In genomic region chr2:116819016-116819687, GRCm38 (mm10) we compare ENCODE assay signal across 20 mouse cellular contexts. TPM values are rescaled to one million over a fixed set of nuclear protein-coding genes. Genes with fewer than 3 reads are reported as not detected.
DNase-seq lines count a peak whose midpoint lies in the region; ATAC-seq and TF ChIP-seq lines count a peak whose summit lies in the region.
"Had no signal": no experiment of that assay in that cellular context is flagged by ENCODE, and none has a peak within 500 bp of the region (broad histone marks: within the 10 kb centered on the region; RNA-seq: fewer than 3 reads in every experiment).

No protein-coding gene starts in this region.

- H3K9ac ChIP-seq in forebrain, embryonic 14.5 days (ENCODE audit: low read length) = peak overlapping the region; percentile 29; the same call in 1 of the 2 replicates
- H3K9ac ChIP-seq in intestine, embryonic 16.5 days (ENCODE audit: low read depth, low read length) = no peak overlapping the region
- no peak overlapping the region for H3K9ac ChIP-seq in intestine, embryonic 15.5 days
- H3K9ac ChIP-seq in hindbrain, postnatal 0 days (replicated peaks; ENCODE audit: low read length) = no peak overlapping the region
- H3K9ac ChIP-seq in neural tube, embryonic 15.5 days (replicated peaks) = no peak overlapping the region
- H3K9ac ChIP-seq: limb, embryonic 13.5 days; liver, embryonic 15.5 days had no signal

- no peak for ATAC-seq in forebrain, embryonic 14.5 days
- ATAC-seq in intestine, embryonic 16.5 days = no peak
- no peak for ATAC-seq in intestine, embryonic 15.5 days
- ATAC-seq in hindbrain, postnatal 0 days = no peak
- ATAC-seq in neural tube, embryonic 15.5 days (ENCODE audit: low FRiP score) = no peak
- ATAC-seq: activated CD4-positive, CD25-positive, alpha-beta regulatory T cell, adult 4 months had no signal

- no peaks in the 10 kb centered on the region for H3K36me3 ChIP-seq in forebrain, embryonic 14.5 days (ENCODE audit: control insufficient read depth, insufficient read depth, low read length)
- H3K36me3 ChIP-seq in forebrain, embryonic 10.5 days (replicated peaks) = no peaks in the 10 kb centered on the region
- H3K36me3 ChIP-seq in intestine, embryonic 16.5 days (ENCODE audit: control insufficient read depth, insufficient read depth, low read length) = no peaks in the 10 kb centered on the region
- H3K36me3 ChIP-seq in intestine, embryonic 15.5 days = no peaks in the 10 kb centered on the region
- H3K36me3 ChIP-seq in hindbrain, postnatal 0 days (ENCODE audit: insufficient read depth, low read length) = no peaks in the 10 kb centered on the region
- no peaks in the 10 kb centered on the region for H3K36me3 ChIP-seq in neural tube, embryonic 15.5 days
- H3K36me3 ChIP-seq: limb, embryonic 13.5 days; liver, embryonic 15.5 days had no signal

- WGBS in forebrain, embryonic 14.5 days = 29% methylated on average over 13 of the region's 13 CpGs
- WGBS in forebrain, embryonic 10.5 days = 44% methylated on average over 13 of the region's 13 CpGs
- WGBS in intestine, embryonic 16.5 days = 58% methylated on average over 13 of the region's 13 CpGs
- 60% methylated on average over 13 of the region's 13 CpGs for WGBS in intestine, embryonic 15.5 days
- 37% methylated on average over 13 of the region's 13 CpGs for WGBS in hindbrain, postnatal 0 days
- 40% methylated on average over 13 of the region's 13 CpGs for WGBS in neural tube, embryonic 15.5 days

- no peak for TF ChIP-seq CTCF in hindbrain, postnatal 0 days (IDR thresholded peaks at IDR 0.05; ENCODE audit: low read depth)

- no peak overlapping the region for H3K4me2 ChIP-seq in forebrain, embryonic 14.5 days (ENCODE audit: low read length)
- H3K4me2 ChIP-seq in intestine, embryonic 16.5 days (ENCODE audit: low read depth, low read length) = no peak overlapping the region
- no peak overlapping the region for H3K4me2 ChIP-seq in intestine, embryonic 15.5 days (replicated peaks)
- H3K4me2 ChIP-seq in hindbrain, postnatal 0 days (ENCODE audit: low read depth, low read length) = 0 out of 2 replicates have a peak overlapping the region, but pooled peaks have one; percentile 21
- peak overlapping the region; percentile 9; the same call in 1 of the 2 replicates for H3K4me2 ChIP-seq in neural tube, embryonic 15.5 days
- H3K4me2 ChIP-seq: limb, embryonic 13.5 days; liver, embryonic 15.5 days had no signal

- H3K9me3 ChIP-seq in forebrain, embryonic 14.5 days (replicated peaks; ENCODE audit: control insufficient read depth, low read length) = no peaks in the 10 kb centered on the region
- H3K9me3 ChIP-seq in forebrain, embryonic 10.5 days = no peaks in the 10 kb centered on the region
- H3K9me3 ChIP-seq in intestine, embryonic 16.5 days (ENCODE audit: control insufficient read depth, low read length) = no peaks in the 10 kb centered on the region
- no peaks in the 10 kb centered on the region for H3K9me3 ChIP-seq in intestine, embryonic 15.5 days
- H3K9me3 ChIP-seq in hindbrain, postnatal 0 days (ENCODE audit: low read length) = no peaks in the 10 kb centered on the region
- no peaks in the 10 kb centered on the region for H3K9me3 ChIP-seq in neural tube, embryonic 15.5 days (replicated peaks)
- H3K9me3 ChIP-seq: limb, embryonic 13.5 days; liver, embryonic 15.5 days had no signal

- no peak overlapping the region for H3K4me3 ChIP-seq in forebrain, embryonic 14.5 days (ENCODE audit: low read depth, low read length)
- no peak overlapping the region for H3K4me3 ChIP-seq in forebrain, embryonic 10.5 days
- H3K4me3 ChIP-seq in intestine, embryonic 16.5 days (ENCODE audit: low read length) = no peak overlapping the region
- H3K4me3 ChIP-seq in intestine, embryonic 15.5 days (replicated peaks) = no peak overlapping the region
- no peak overlapping the region for H3K4me3 ChIP-seq in hindbrain, postnatal 0 days (ENCODE audit: low read length)
- no peak overlapping the region for H3K4me3 ChIP-seq in neural tube, embryonic 15.5 days (replicated peaks)
- H3K4me3 ChIP-seq: gastrocnemius, adult 2 months; limb, embryonic 13.5 days; liver, embryonic 15.5 days had no signal

- peak; percentile 32 for DNase-seq in forebrain, embryonic 14.5 days (ENCODE audit: low spot score)
- no peak for DNase-seq in forebrain, embryonic 10.5 days (ENCODE audit: extremely low spot score, low spot score)
- DNase-seq in hindbrain, postnatal 0 days (ENCODE audit: low spot score) = no peak
- no peak for DNase-seq in thymus, adult 18-20 months
- DNase-seq in layer of hippocampus, postnatal 14 days (ENCODE audit: low spot score in 2 of 2) = no peak
- DNase-seq: adrenal gland, postnatal 25 days; cerebellum, adult 9-11 months; gastrocnemius, adult 2 months; heart, adult 18-20 months; kidney, adult 9 months; lung, postnatal 4 days had no signal

- no peaks in the 10 kb centered on the region for H3K27me3 ChIP-seq in forebrain, embryonic 14.5 days (replicated peaks; ENCODE audit: control insufficient read depth, insufficient read depth, low read length)
- H3K27me3 ChIP-seq in forebrain, embryonic 10.5 days (ENCODE audit: poor library complexity, severe bottlenecking) = peaks cover 30% of the 10 kb centered on the region
- no peaks in the 10 kb centered on the region for H3K27me3 ChIP-seq in intestine, embryonic 16.5 days (replicated peaks; ENCODE audit: control insufficient read depth, insufficient read depth, low read length)
- no peaks in the 10 kb centered on the region for H3K27me3 ChIP-seq in intestine, embryonic 15.5 days (replicated peaks)
- H3K27me3 ChIP-seq in hindbrain, postnatal 0 days (ENCODE audit: insufficient read depth, low read length) = no peaks in the 10 kb centered on the region
- no peaks in the 10 kb centered on the region for H3K27me3 ChIP-seq in neural tube, embryonic 15.5 days (replicated peaks)
- H3K27me3 ChIP-seq: CH12.LX; liver, embryonic 15.5 days had no signal

- H3K4me1 ChIP-seq in forebrain, embryonic 14.5 days (ENCODE audit: control insufficient read depth, insufficient read depth, low read length) = peaks cover 21% of the 10 kb centered on the region
- H3K4me1 ChIP-seq in forebrain, embryonic 10.5 days = peaks cover 20% of the 10 kb centered on the region
- H3K4me1 ChIP-seq in intestine, embryonic 16.5 days (ENCODE audit: control insufficient read depth, insufficient read depth, low read length) = peaks cover 7% of the 10 kb centered on the region
- H3K4me1 ChIP-seq in intestine, embryonic 15.5 days (replicated peaks) = no peaks in the 10 kb centered on the region
- H3K4me1 ChIP-seq in hindbrain, postnatal 0 days (ENCODE audit: insufficient read depth, low read length) = no peaks in the 10 kb centered on the region
- peaks cover 13% of the 10 kb centered on the region for H3K4me1 ChIP-seq in neural tube, embryonic 15.5 days
- H3K4me1 ChIP-seq: liver, embryonic 15.5 days had no signal

- H3K27ac ChIP-seq in forebrain, embryonic 14.5 days (ENCODE audit: low read depth, low read length) = no peak overlapping the region; the same call in 1 of the 2 replicates
- H3K27ac ChIP-seq in forebrain, embryonic 10.5 days = no peak overlapping the region
- peak overlapping the region; percentile 13; the same call in 1 of the 2 replicates for H3K27ac ChIP-seq in intestine, embryonic 16.5 days (ENCODE audit: low read length)
- no peak overlapping the region for H3K27ac ChIP-seq in intestine, embryonic 15.5 days
- H3K27ac ChIP-seq in hindbrain, postnatal 0 days = no peak overlapping the region
- no peak overlapping the region for H3K27ac ChIP-seq in neural tube, embryonic 15.5 days (replicated peaks)
- H3K27ac ChIP-seq: gastrocnemius, adult 2 months; limb, embryonic 13.5 days; liver, embryonic 15.5 days had no signal

RNA-seq across cellular contexts. Expression of gene Tmco5, which starts 59.3 kb away (rescaled TPM):
- polyA plus RNA-seq in forebrain, embryonic 14.5 days (2014; fragmentation: Nextera tagmentation; extraction: Ambion mirVana) = not detected in 2 replicates
- not detected in 2 replicates for polyA plus RNA-seq in forebrain, embryonic 10.5 days (2016; fragmentation: Nextera tagmentation; extraction: Ambion mirVana)
- polyA plus RNA-seq in intestine, embryonic 16.5 days (2015; fragmentation: Nextera tagmentation; extraction: Ambion mirVana) = not detected in 2 replicates
- polyA plus RNA-seq in intestine, embryonic 15.5 days (2015; fragmentation: Nextera tagmentation; extraction: Ambion mirVana) = not detected in 2 replicates
- total RNA-seq in hindbrain, postnatal 0 days (2014; rRNA removed) = not detected in 2 replicates
- not detected in 2 replicates for polyA plus RNA-seq in hindbrain, postnatal 0 days (2015; fragmentation: Nextera tagmentation; extraction: Ambion mirVana)
- not detected in 2 replicates for polyA plus RNA-seq in neural tube, embryonic 15.5 days (2015; fragmentation: Nextera tagmentation; extraction: Ambion mirVana)
- 1 to 10 TPM in 1 of 2 experiments, under 1 TPM in 1; 0.99 to 1.7 TPM for total RNA-seq in layer of hippocampus, postnatal 14 days (2021)
- total RNA-seq: adrenal gland, postnatal 25 days; CH12.LX; gastrocnemius, adult 2 months; heart, adult 18-20 months had no signal
- polyA plus RNA-seq: activated CD4-positive, CD25-positive, alpha-beta regulatory T cell, adult 4 months; limb, embryonic 13.5 days; liver, embryonic 15.5 days; spleen, adult 2 months; urinary bladder, adult 2 months had no signal

Comparison
In these comparisons a context has a peak if more than half of its experiments do, and no peak if none do; other contexts are left out.
1. H3K4me2 ChIP-seq: peak in hindbrain, postnatal 0 days (single experiment) and neural tube, embryonic 15.5 days (single experiment); none in forebrain, embryonic 14.5 days (single experiment), intestine, embryonic 16.5 days (single experiment) and intestine, embryonic 15.5 days (single experiment).